Mouse (Mus musculus): ENCODE measurements around the gene Wnk4. TPM values are rescaled to one million over a fixed set of nuclear protein-coding genes. Genes with fewer than 3 reads are reported as not detected.

Wnk4 gene
- 37.7 and 87.0 TPM in 2 replicates for polyA plus RNA-seq (2012; ENCODE audit: insufficient read depth, low replicate concordance)

- H3K4me1 ChIP-seq, result peaks cover 85% of the 10 kb centered on the region
- 0 out of 2 replicates have a peak, but pooled peaks cover 3% of the 10 kb centered on the region for H3K9me3 ChIP-seq
- peaks cover 45% of the 10 kb centered on the region for H3K27me3 ChIP-seq (replicated peaks)
- peak within 1 kb of the TSS; percentile 94 for H3K4me3 ChIP-seq (replicated peaks)
- H3K36me3 ChIP-seq (replicated peaks; ENCODE audit: low read length), result peaks cover 48% of the 10 kb centered on the region
- TF ChIP-seq GATA1 (IDR thresholded peaks at IDR 0.05; ENCODE audit: borderline replicate concordance, low read length) (no peak), FLI1 (IDR thresholded peaks at IDR 0.05; ENCODE audit: low read length) (no peak)
These were observed at the start of gene Wnk4 for GRCm38 (mm10) chr11:101259948-101260825. Gene Wnk4, plus strand, starts transcription at chr11:101260567.

GRCm38 (mm10) chr11:101211970-101212369 is 48.4 kb upstream of the Wnk4 start:
- TF ChIP-seq GATA1 (IDR thresholded peaks at IDR 0.05; ENCODE audit: borderline replicate concordance, low read length) (no peak), FLI1 (IDR thresholded peaks at IDR 0.05; ENCODE audit: low read length) (no peak)
- H3K4me3 ChIP-seq (replicated peaks), result no peak overlapping the region
- peaks cover 85% of the 10 kb centered on the region for H3K36me3 ChIP-seq (replicated peaks; ENCODE audit: low read length)

GRCm38 (mm10) chr11:101216936-101217335 is 43.4 kb upstream of the Wnk4 start:
- Histone ChIP-seq H3K9me3 (no peaks in the 10 kb centered on the region), H3K27me3 (replicated peaks) (no peaks in the 10 kb centered on the region), H3K4me3 (replicated peaks) (no peak overlapping the region), H3K4me1 (peaks cover 16% of the 10 kb centered on the region), H3K36me3 (replicated peaks; ENCODE audit: low read length) (peaks cover 66% of the 10 kb centered on the region)
- TF ChIP-seq FLI1 (IDR thresholded peaks at IDR 0.05; ENCODE audit: low read length) (no peak), GATA1 (IDR thresholded peaks at IDR 0.05; ENCODE audit: borderline replicate concordance, low read length) (no peak)

More at GRCm38 (mm10) chr11:101211970-101212369, 48.4 kb upstream of the Wnk4 start:
- Histone ChIP-seq H3K9me3 (no peaks in the 10 kb centered on the region), H3K4me1 (no peaks in the 10 kb centered on the region), H3K27me3 (replicated peaks) (no peaks in the 10 kb centered on the region)

DNA sequence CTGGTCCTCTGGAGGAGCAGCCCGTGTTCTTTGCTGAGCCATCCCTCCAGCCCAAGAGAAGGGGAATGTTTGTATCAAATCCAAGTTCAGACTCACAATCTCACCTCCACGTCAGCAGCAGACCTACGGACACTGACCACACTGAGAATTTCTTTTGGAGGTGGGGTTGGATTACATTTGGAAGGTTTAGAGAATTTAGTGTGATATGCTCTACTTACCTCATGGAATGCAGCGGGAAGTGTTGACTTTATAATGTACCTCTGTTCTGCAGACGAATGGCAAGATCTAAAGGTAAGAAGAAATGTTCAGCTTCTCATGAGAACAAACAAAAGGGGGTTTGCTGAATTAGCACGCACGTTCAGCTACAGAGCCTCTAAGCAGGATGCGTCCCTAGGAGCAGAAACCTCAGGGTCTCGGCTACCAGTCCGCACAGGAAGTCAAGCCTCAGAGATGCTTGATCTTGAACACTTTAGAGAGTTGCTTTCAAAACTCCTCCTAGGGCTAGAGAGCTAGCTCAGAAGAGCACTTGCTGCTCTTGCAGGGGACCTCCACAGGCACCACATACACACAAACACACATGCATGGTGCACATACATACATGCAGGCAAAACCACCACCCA is 41.8 kb upstream of the Wnk4 start:
- Histone ChIP-seq H3K4me3 (replicated peaks) (no peak overlapping the region), H3K4me1 (peaks cover 16% of the 10 kb centered on the region), H3K27me3 (replicated peaks) (no peaks in the 10 kb centered on the region), H3K9me3 (no peaks in the 10 kb centered on the region), H3K36me3 (replicated peaks; ENCODE audit: low read length) (peaks cover 56% of the 10 kb centered on the region)
- TF ChIP-seq GATA1 (IDR thresholded peaks at IDR 0.05; ENCODE audit: borderline replicate concordance, low read length) (no peak), FLI1 (IDR thresholded peaks at IDR 0.05; ENCODE audit: low read length) (no peak)

GRCm38 (mm10) chr11:101220853-101221252 is 39.5 kb upstream of the Wnk4 start:
- H3K4me3 ChIP-seq (replicated peaks), result no peak overlapping the region
- no peaks in the 10 kb centered on the region for H3K27me3 ChIP-seq (replicated peaks)
- peaks cover 32% of the 10 kb centered on the region for H3K4me1 ChIP-seq
- TF ChIP-seq GATA1 (IDR thresholded peaks at IDR 0.05; ENCODE audit: borderline replicate concordance, low read length), result no peak
- TF ChIP-seq FLI1 (IDR thresholded peaks at IDR 0.05; ENCODE audit: low read length), result no peak
- no peaks in the 10 kb centered on the region for H3K9me3 ChIP-seq
- H3K36me3 ChIP-seq (replicated peaks; ENCODE audit: low read length), result peaks cover 33% of the 10 kb centered on the region

GRCm38 (mm10) chr11:101221306-101221986 is 38.9 kb upstream of the Wnk4 start:
- no peaks in the 10 kb centered on the region for H3K27me3 ChIP-seq (replicated peaks)
- H3K4me3 ChIP-seq (replicated peaks), result peak overlapping the region; percentile 53
- peaks cover 27% of the 10 kb centered on the region for H3K36me3 ChIP-seq (replicated peaks; ENCODE audit: low read length)
- H3K9me3 ChIP-seq, result no peaks in the 10 kb centered on the region
- TF ChIP-seq FLI1 (IDR thresholded peaks at IDR 0.05; ENCODE audit: low read length) (no peak), GATA1 (IDR thresholded peaks at IDR 0.05; ENCODE audit: borderline replicate concordance, low read length) (no peak)
- peaks cover 32% of the 10 kb centered on the region for H3K4me1 ChIP-seq

- peaks cover 18% of the 10 kb centered on the region for H3K27me3 ChIP-seq (replicated peaks)
- TF ChIP-seq FLI1 (IDR thresholded peaks at IDR 0.05; ENCODE audit: low read length) (no peak), GATA1 (IDR thresholded peaks at IDR 0.05; ENCODE audit: borderline replicate concordance, low read length) (no peak)
- no peaks in the 10 kb centered on the region for H3K9me3 ChIP-seq
- H3K4me3 ChIP-seq (replicated peaks), result no peak overlapping the region
- peaks cover 4% of the 10 kb centered on the region for H3K36me3 ChIP-seq (replicated peaks; ENCODE audit: low read length)
- H3K4me1 ChIP-seq, result peaks cover 26% of the 10 kb centered on the region
These were observed 36.0 kb upstream of the Wnk4 start for GRCm38 (mm10) chr11:101224337-101224736.

GRCm38 (mm10) chr11:101225331-101226064 is 34.9 kb upstream of the Wnk4 start:
- TF ChIP-seq FLI1 (IDR thresholded peaks at IDR 0.05; ENCODE audit: low read length) (no peak), GATA1 (IDR thresholded peaks at IDR 0.05; ENCODE audit: borderline replicate concordance, low read length) (no peak)
- Histone ChIP-seq H3K9me3 (no peaks in the 10 kb centered on the region), H3K4me3 (replicated peaks) (peak overlapping the region; percentile 97), H3K36me3 (replicated peaks; ENCODE audit: low read length) (peaks cover 4% of the 10 kb centered on the region), H3K4me1 (peaks cover 33% of the 10 kb centered on the region), H3K27me3 (replicated peaks) (peaks cover 29% of the 10 kb centered on the region)
